Mouse (Mus musculus): ENCODE data around the gene Morc4. TPM values are rescaled to one million over a fixed set of nuclear protein-coding genes. Genes with fewer than 3 reads are reported as not detected.

Morc4 gene
- polyA plus RNA-seq, 1 experiment, result 24.3 TPM

DNA sequence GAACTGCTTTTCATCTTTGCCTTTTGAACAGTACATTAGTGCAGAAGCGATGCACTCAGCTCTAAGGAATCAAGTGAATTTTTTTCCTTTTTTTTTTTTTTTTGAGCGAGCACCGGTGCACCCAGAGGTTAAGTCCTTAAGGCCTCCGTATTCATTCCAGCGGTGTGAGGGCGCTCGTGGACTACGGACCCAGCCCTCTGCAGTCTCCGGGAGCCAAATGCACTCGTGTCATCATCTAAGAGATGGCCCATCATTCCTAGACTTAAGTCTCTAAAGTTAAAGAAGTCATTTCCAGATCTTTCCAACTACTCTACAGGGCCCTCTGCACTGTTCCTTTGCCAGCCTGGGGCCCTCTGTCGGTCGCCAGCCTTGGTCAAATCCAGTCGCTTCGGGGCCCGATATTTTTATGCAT lies 1.2 kb downstream of the Morc4 start:
- H3K4me1 ChIP-seq (ENCODE audit: control insufficient read depth, insufficient read depth, low read length), result no peaks in the 10 kb centered on the region
- H3K27me3 ChIP-seq (ENCODE audit: control insufficient read depth, insufficient read depth, low read length, poor library complexity, severe bottlenecking), result peaks cover 5% of the 10 kb centered on the region
- H3K9me3 ChIP-seq (replicated peaks; ENCODE audit: control insufficient read depth, insufficient read depth, low read length, poor library complexity, severe bottlenecking), result no peaks in the 10 kb centered on the region
- no peak overlapping the region for H3K27ac ChIP-seq (ENCODE audit: insufficient read depth, low read length)
- peak overlapping the region; percentile 29; the same call in 1 of the 2 replicates for H3K4me3 ChIP-seq (ENCODE audit: low read depth, low read length)
- no peaks in the 10 kb centered on the region for H3K36me3 ChIP-seq (ENCODE audit: control insufficient read depth, insufficient read depth, low read length, poor library complexity, severe bottlenecking)
- TF ChIP-seq POLR2A (IDR thresholded peaks at IDR 0.05; ENCODE audit: insufficient read depth, low read length) (no peak), CTCF (IDR thresholded peaks at IDR 0.05; ENCODE audit: low read depth, low read length) (no peak), EP300 (IDR thresholded peaks at IDR 0.05; ENCODE audit: insufficient read depth, low read depth, low read length) (no peak)
- peak overlapping the region; percentile 93; the same call in 1 of the 2 replicates for H3K9ac ChIP-seq (ENCODE audit: low read depth, poor library complexity, severe bottlenecking)

DNA sequence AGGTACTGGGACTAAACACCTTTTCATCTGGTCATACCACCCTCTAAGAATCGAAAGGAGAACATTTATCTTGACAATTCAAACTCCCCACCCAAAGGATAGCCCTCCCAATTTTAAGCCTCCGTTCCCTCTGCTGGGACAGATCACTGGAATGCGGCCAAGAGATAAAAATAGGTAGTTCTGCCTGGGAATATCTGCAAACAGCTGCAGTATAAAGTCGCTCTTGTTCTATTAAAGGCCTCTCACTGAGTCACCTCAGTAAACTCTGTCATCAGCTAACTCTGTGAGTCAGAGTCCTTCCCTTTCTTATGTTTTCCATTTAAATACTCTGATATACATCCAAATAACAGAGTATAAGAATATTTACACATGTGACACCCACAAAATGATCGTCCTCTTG lies 12.1 kb downstream of the Morc4 start:
- Histone ChIP-seq H3K9me3 (replicated peaks; ENCODE audit: control insufficient read depth, insufficient read depth, low read length, poor library complexity, severe bottlenecking) (no peaks in the 10 kb centered on the region), H3K27me3 (ENCODE audit: control insufficient read depth, insufficient read depth, low read length, poor library complexity, severe bottlenecking) (no peaks in the 10 kb centered on the region), H3K4me3 (ENCODE audit: low read depth, low read length) (no peak overlapping the region), H3K9ac (ENCODE audit: low read depth, poor library complexity, severe bottlenecking) (no peak overlapping the region), H3K27ac (ENCODE audit: insufficient read depth, low read length) (no peak overlapping the region), H3K36me3 (ENCODE audit: control insufficient read depth, insufficient read depth, low read length, poor library complexity, severe bottlenecking) (no peaks in the 10 kb centered on the region), H3K4me1 (ENCODE audit: control insufficient read depth, insufficient read depth, low read length) (no peaks in the 10 kb centered on the region)
- TF ChIP-seq EP300 (IDR thresholded peaks at IDR 0.05; ENCODE audit: insufficient read depth, low read depth, low read length) (no peak), POLR2A (IDR thresholded peaks at IDR 0.05; ENCODE audit: insufficient read depth, low read length) (no peak), CTCF (IDR thresholded peaks at IDR 0.05; ENCODE audit: low read depth, low read length) (no peak)

DNA sequence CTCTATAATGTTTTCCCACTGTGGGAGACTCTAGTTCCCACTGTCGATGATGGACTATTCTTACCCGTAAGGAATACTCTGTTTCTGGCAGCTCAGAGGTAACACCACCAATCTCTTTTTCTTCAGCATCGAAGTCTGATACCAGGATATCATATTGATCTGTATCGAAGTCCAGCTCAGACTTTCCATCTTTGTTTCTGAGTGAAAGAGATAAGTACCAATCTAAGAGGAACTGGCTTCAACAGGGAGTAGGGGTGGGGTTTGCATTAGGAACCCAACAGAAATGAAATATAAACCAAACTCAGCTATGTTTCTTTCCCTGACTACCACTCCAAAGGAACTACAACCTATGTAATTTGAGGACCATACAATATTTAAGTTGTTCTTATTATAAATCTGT lies 16.7 kb downstream of the Morc4 start:
- no peak overlapping the region for H3K9ac ChIP-seq (ENCODE audit: low read depth, poor library complexity, severe bottlenecking)
- no peak for TF ChIP-seq POLR2A (IDR thresholded peaks at IDR 0.05; ENCODE audit: insufficient read depth, low read length)
- no peaks in the 10 kb centered on the region for H3K27me3 ChIP-seq (ENCODE audit: control insufficient read depth, insufficient read depth, low read length, poor library complexity, severe bottlenecking)

DNA sequence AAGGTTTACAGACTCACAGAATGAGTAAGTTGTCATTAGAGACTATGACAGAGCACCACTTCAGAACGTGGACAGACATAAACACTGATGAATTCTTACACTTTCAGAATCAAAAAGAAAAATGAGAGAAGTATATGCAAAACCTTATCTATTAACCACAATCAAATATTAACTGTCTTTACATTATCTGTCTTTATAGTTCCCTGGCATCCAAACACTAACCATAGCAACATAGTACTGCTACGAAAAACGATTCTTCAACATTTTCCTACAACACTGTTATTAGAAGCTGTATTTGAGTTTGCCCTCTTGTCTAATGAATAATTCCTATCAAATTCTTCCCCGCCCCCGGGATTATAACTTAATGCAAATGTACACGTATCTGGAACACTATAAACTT lies 30.4 kb downstream of the Morc4 start:
- no peaks in the 10 kb centered on the region for H3K9me3 ChIP-seq (replicated peaks; ENCODE audit: control insufficient read depth, insufficient read depth, low read length, poor library complexity, severe bottlenecking)
- H3K4me3 ChIP-seq (ENCODE audit: low read depth, low read length), result no peak overlapping the region
- no peak overlapping the region for H3K27ac ChIP-seq (ENCODE audit: insufficient read depth, low read length)
- H3K27me3 ChIP-seq (ENCODE audit: control insufficient read depth, insufficient read depth, low read length, poor library complexity, severe bottlenecking), result no peaks in the 10 kb centered on the region
- no peaks in the 10 kb centered on the region for H3K4me1 ChIP-seq (ENCODE audit: control insufficient read depth, insufficient read depth, low read length)
- TF ChIP-seq EP300 (IDR thresholded peaks at IDR 0.05; ENCODE audit: insufficient read depth, low read depth, low read length) (no peak), POLR2A (IDR thresholded peaks at IDR 0.05; ENCODE audit: insufficient read depth, low read length) (no peak), CTCF (IDR thresholded peaks at IDR 0.05; ENCODE audit: low read depth, low read length) (no peak)
- no peaks in the 10 kb centered on the region for H3K36me3 ChIP-seq (ENCODE audit: control insufficient read depth, insufficient read depth, low read length, poor library complexity, severe bottlenecking)
- no peak overlapping the region for H3K9ac ChIP-seq (ENCODE audit: low read depth, poor library complexity, severe bottlenecking)

More for the DNA sequence above, 16.7 kb downstream of the Morc4 start:
- Histone ChIP-seq H3K4me1 (ENCODE audit: control insufficient read depth, insufficient read depth, low read length) (no peaks in the 10 kb centered on the region), H3K4me3 (ENCODE audit: low read depth, low read length) (no peak overlapping the region), H3K27ac (ENCODE audit: insufficient read depth, low read length) (no peak overlapping the region), H3K36me3 (ENCODE audit: control insufficient read depth, insufficient read depth, low read length, poor library complexity, severe bottlenecking) (no peaks in the 10 kb centered on the region), H3K9me3 (replicated peaks; ENCODE audit: control insufficient read depth, insufficient read depth, low read length, poor library complexity, severe bottlenecking) (no peaks in the 10 kb centered on the region)

DNA sequence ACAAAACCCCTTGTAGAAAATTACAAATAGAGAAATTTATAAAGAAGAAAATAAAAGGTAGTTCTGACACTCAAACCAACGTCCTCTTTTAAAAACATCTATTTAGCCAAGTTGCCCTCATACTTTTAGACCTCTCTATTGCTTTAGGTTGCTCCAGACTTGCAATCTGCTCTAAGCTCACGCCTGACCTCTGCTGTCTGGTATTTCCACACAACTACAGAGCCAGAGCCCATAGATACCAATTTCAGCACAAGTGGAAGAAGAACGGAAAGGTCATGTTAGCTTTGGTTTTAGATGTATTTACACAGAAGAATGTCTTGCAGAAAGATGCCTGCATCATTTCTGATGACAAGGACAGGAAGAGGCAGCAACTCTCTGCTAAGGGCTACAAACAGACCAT lies 32.4 kb downstream of the Morc4 start:
- no peaks in the 10 kb centered on the region for H3K4me1 ChIP-seq (ENCODE audit: control insufficient read depth, insufficient read depth, low read length)
- no peaks in the 10 kb centered on the region for H3K36me3 ChIP-seq (ENCODE audit: control insufficient read depth, insufficient read depth, low read length, poor library complexity, severe bottlenecking)
- no peaks in the 10 kb centered on the region for H3K27me3 ChIP-seq (ENCODE audit: control insufficient read depth, insufficient read depth, low read length, poor library complexity, severe bottlenecking)
- TF ChIP-seq POLR2A (IDR thresholded peaks at IDR 0.05; ENCODE audit: insufficient read depth, low read length) (no peak), EP300 (IDR thresholded peaks at IDR 0.05; ENCODE audit: insufficient read depth, low read depth, low read length) (no peak), CTCF (IDR thresholded peaks at IDR 0.05; ENCODE audit: low read depth, low read length) (no peak)
- no peak overlapping the region for H3K9ac ChIP-seq (ENCODE audit: low read depth, poor library complexity, severe bottlenecking)
- no peak overlapping the region for H3K4me3 ChIP-seq (ENCODE audit: low read depth, low read length)
- H3K9me3 ChIP-seq (replicated peaks; ENCODE audit: control insufficient read depth, insufficient read depth, low read length, poor library complexity, severe bottlenecking), result no peaks in the 10 kb centered on the region
- no peak overlapping the region for H3K27ac ChIP-seq (ENCODE audit: insufficient read depth, low read length)

DNA sequence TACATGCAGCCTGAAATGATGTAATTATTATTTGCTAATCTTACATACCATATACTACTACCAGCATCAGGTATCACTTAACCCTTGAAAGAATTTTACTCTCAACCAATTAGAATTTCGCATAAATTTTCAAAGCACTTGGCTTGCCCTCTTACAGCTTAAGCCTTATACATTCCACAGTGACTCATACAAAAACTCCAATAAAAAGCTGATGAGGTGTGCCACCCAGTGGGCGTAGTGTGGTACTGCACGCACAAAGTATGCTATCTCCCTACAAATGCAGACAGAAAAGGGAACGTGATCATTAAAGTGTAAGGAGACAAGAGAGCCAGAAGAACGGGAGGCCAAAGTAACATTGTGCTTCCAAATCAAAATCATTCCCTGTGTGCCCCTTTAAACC lies 39.0 kb downstream of the Morc4 start:
- no peak overlapping the region for H3K27ac ChIP-seq (ENCODE audit: insufficient read depth, low read length)

More for the DNA sequence above, 39.0 kb downstream of the Morc4 start:
- Histone ChIP-seq H3K36me3 (ENCODE audit: control insufficient read depth, insufficient read depth, low read length, poor library complexity, severe bottlenecking) (no peaks in the 10 kb centered on the region), H3K9me3 (replicated peaks; ENCODE audit: control insufficient read depth, insufficient read depth, low read length, poor library complexity, severe bottlenecking) (no peaks in the 10 kb centered on the region), H3K27me3 (ENCODE audit: control insufficient read depth, insufficient read depth, low read length, poor library complexity, severe bottlenecking) (no peaks in the 10 kb centered on the region), H3K4me1 (ENCODE audit: control insufficient read depth, insufficient read depth, low read length) (no peaks in the 10 kb centered on the region), H3K4me3 (ENCODE audit: low read depth, low read length) (no peak overlapping the region), H3K9ac (ENCODE audit: low read depth, poor library complexity, severe bottlenecking) (no peak overlapping the region)
- TF ChIP-seq CTCF (IDR thresholded peaks at IDR 0.05; ENCODE audit: low read depth, low read length) (peak; percentile 21), EP300 (IDR thresholded peaks at IDR 0.05; ENCODE audit: insufficient read depth, low read depth, low read length) (no peak)
